ENCODE assay signal across 8 mouse cellular contexts in genomic region chr17:56217670-56218069, GRCm38 (mm10). TPM values are rescaled to one million over a fixed set of nuclear protein-coding genes. Genes with fewer than 3 reads are reported as not detected.
DNase-seq lines count a peak whose midpoint lies in the region; ATAC-seq and TF ChIP-seq lines count a peak whose summit lies in the region.

No protein-coding gene starts in this region.

- DNase-seq in kidney, postnatal 14 days: no peak
- peak in 1 of 2 experiments; percentile 37 for DNase-seq in cerebellum, adult 2 months
- no peak for DNase-seq in hindbrain, embryonic 10.5 days (ENCODE audit: low spot score)
- no peak for DNase-seq in midbrain, embryonic 10.5 days (ENCODE audit: low spot score)
- no peak for DNase-seq in ovary, adult 18-20 months (ENCODE audit: low spot score)
- DNase-seq in thymus, postnatal 36 days: no peak

- H3K4me3 ChIP-seq in kidney, embryonic 14.5 days (ENCODE audit: low read length): peak overlapping the region; percentile 72
- H3K4me3 ChIP-seq in cerebellum, adult 2 months (replicated peaks; ENCODE audit: insufficient read depth, low read depth, low read length): peak overlapping the region; percentile 61
- H3K4me3 ChIP-seq in hindbrain, embryonic 10.5 days: peak overlapping the region; percentile 95
- H3K4me3 ChIP-seq in midbrain, embryonic 10.5 days: peak overlapping the region; percentile 96

- peaks cover 10% of the 10 kb centered on the region for H3K4me1 ChIP-seq in kidney, embryonic 14.5 days (ENCODE audit: control insufficient read depth, insufficient read depth, low read length)
- H3K4me1 ChIP-seq in cerebellum, adult 2 months (ENCODE audit: control insufficient read depth, insufficient read depth, low read length): peaks cover 17% of the 10 kb centered on the region
- H3K4me1 ChIP-seq in hindbrain, embryonic 10.5 days (replicated peaks): peaks cover 36% of the 10 kb centered on the region
- peaks cover 34% of the 10 kb centered on the region for H3K4me1 ChIP-seq in midbrain, embryonic 10.5 days

- no peak for TF ChIP-seq CTCF in cerebellum, adult 2 months (IDR thresholded peaks at IDR 0.05; ENCODE audit: borderline replicate concordance, insufficient read depth, low read depth, low read length)

- WGBS in kidney, embryonic 14.5 days: 65% methylated on average over 13 of the region's 13 CpGs
- WGBS in cerebellum, adult 2 months: 31% methylated on average over 13 of the region's 13 CpGs
- WGBS in hindbrain, embryonic 10.5 days: 73% methylated on average over 13 of the region's 13 CpGs
- WGBS in midbrain, embryonic 10.5 days: 73% methylated on average over 13 of the region's 13 CpGs

- H3K9ac ChIP-seq in kidney, embryonic 14.5 days (ENCODE audit: low read depth, low read length): peak overlapping the region; percentile 92

- H3K36me3 ChIP-seq in kidney, embryonic 14.5 days (ENCODE audit: control insufficient read depth, insufficient read depth, low read length): no peaks in the 10 kb centered on the region; the same call in 1 of the 2 replicates
- peaks cover 24% of the 10 kb centered on the region for H3K36me3 ChIP-seq in hindbrain, embryonic 10.5 days
- peaks cover 18% of the 10 kb centered on the region for H3K36me3 ChIP-seq in midbrain, embryonic 10.5 days

- H3K9me3 ChIP-seq in kidney, embryonic 14.5 days (ENCODE audit: control insufficient read depth, low read length): no peaks in the 10 kb centered on the region
- H3K9me3 ChIP-seq in hindbrain, embryonic 10.5 days: no peaks in the 10 kb centered on the region
- no peaks in the 10 kb centered on the region for H3K9me3 ChIP-seq in midbrain, embryonic 10.5 days (replicated peaks)

- H3K4me2 ChIP-seq in kidney, embryonic 14.5 days (replicated peaks; ENCODE audit: low read depth, low read length): peak overlapping the region; percentile 75

- H3K27ac ChIP-seq in kidney, embryonic 14.5 days (ENCODE audit: low read depth, low read length): no peak overlapping the region
- no peak overlapping the region for H3K27ac ChIP-seq in cerebellum, adult 2 months (ENCODE audit: insufficient read depth, low read length)
- peak overlapping the region; percentile 95 for H3K27ac ChIP-seq in hindbrain, embryonic 10.5 days
- H3K27ac ChIP-seq in midbrain, embryonic 10.5 days (replicated peaks): peak overlapping the region; percentile 95

- no peak for TF ChIP-seq POLR2A in cerebellum, adult 2 months (IDR thresholded peaks at IDR 0.05; ENCODE audit: borderline replicate concordance, insufficient read depth, low read length)

- H3K27me3 ChIP-seq in kidney, embryonic 14.5 days (ENCODE audit: control insufficient read depth, insufficient read depth, low read length): no peaks in the 10 kb centered on the region
- no peaks in the 10 kb centered on the region for H3K27me3 ChIP-seq in cerebellum, adult 2 months (ENCODE audit: control insufficient read depth, insufficient read depth, low read length)
- no peaks in the 10 kb centered on the region for H3K27me3 ChIP-seq in hindbrain, embryonic 10.5 days (ENCODE audit: insufficient read depth, poor library complexity, severe bottlenecking)
- H3K27me3 ChIP-seq in midbrain, embryonic 10.5 days (ENCODE audit: low read depth, poor library complexity, severe bottlenecking): no peaks in the 10 kb centered on the region

- no peak for ATAC-seq in kidney, embryonic 14.5 days (ENCODE audit: low FRiP score, low TSS enrichment)
- no peak for ATAC-seq in megakaryocyte progenitor cell, adult 5-6 weeks (replicated peaks; ENCODE audit: poor library complexity)

RNA-seq across cellular contexts. Expression of gene Dpp9, which starts 1.0 kb away (rescaled TPM):
- 31.5 and 40.3 TPM in 2 replicates for polyA plus RNA-seq in kidney, embryonic 14.5 days (2014; fragmentation: Nextera tagmentation; extraction: Ambion mirVana)
- polyA plus RNA-seq in cerebellum, adult 2 months (2012; rRNA removed): 54.7 and 56.3 TPM in 2 replicates
- 43.0 and 52.3 TPM in 2 replicates for polyA plus RNA-seq in hindbrain, embryonic 10.5 days (2016; fragmentation: Nextera tagmentation; extraction: Ambion mirVana)
- 45.6 and 46.9 TPM in 2 replicates for polyA plus RNA-seq in midbrain, embryonic 10.5 days (2016; fragmentation: Nextera tagmentation; extraction: Ambion mirVana)
- 27.0 and 31.0 TPM in 2 replicates for total RNA-seq in megakaryocyte progenitor cell, adult 5-6 weeks (2015)
- total RNA-seq in megakaryocyte progenitor cell, adult 5-6 weeks (2017): 15.7 and 19.9 TPM in 2 replicates

RNA-seq across cellular contexts. Expression of gene Mydgf, which starts 34.0 kb away (rescaled TPM):
- polyA plus RNA-seq in kidney, embryonic 14.5 days (2014; fragmentation: Nextera tagmentation; extraction: Ambion mirVana): 80.5 and 89.2 TPM in 2 replicates
- polyA plus RNA-seq in cerebellum, adult 2 months (2012; rRNA removed): 44.5 and 45.0 TPM in 2 replicates
- polyA plus RNA-seq in hindbrain, embryonic 10.5 days (2016; fragmentation: Nextera tagmentation; extraction: Ambion mirVana): 70.5 and 80.6 TPM in 2 replicates
- polyA plus RNA-seq in midbrain, embryonic 10.5 days (2016; fragmentation: Nextera tagmentation; extraction: Ambion mirVana): 77.0 and 78.4 TPM in 2 replicates
- 55.1 and 56.1 TPM in 2 replicates for total RNA-seq in megakaryocyte progenitor cell, adult 5-6 weeks (2015)
- 50.4 and 57.1 TPM in 2 replicates for total RNA-seq in megakaryocyte progenitor cell, adult 5-6 weeks (2017)

RNA-seq across cellular contexts. Expression of gene Fem1a, which starts 38.9 kb away (rescaled TPM):
- 10.5 and 14.3 TPM in 2 replicates for polyA plus RNA-seq in kidney, embryonic 14.5 days (2014; fragmentation: Nextera tagmentation; extraction: Ambion mirVana)
- polyA plus RNA-seq in cerebellum, adult 2 months (2012; rRNA removed): 19.9 and 21.8 TPM in 2 replicates
- 13.3 and 15.5 TPM in 2 replicates for polyA plus RNA-seq in hindbrain, embryonic 10.5 days (2016; fragmentation: Nextera tagmentation; extraction: Ambion mirVana)
- polyA plus RNA-seq in midbrain, embryonic 10.5 days (2016; fragmentation: Nextera tagmentation; extraction: Ambion mirVana): 11.7 and 15.1 TPM in 2 replicates
- 15.3 and 15.9 TPM in 2 replicates for total RNA-seq in megakaryocyte progenitor cell, adult 5-6 weeks (2015)
- 20.7 and 23.4 TPM in 2 replicates for total RNA-seq in megakaryocyte progenitor cell, adult 5-6 weeks (2017)

RNA-seq across cellular contexts. Expression of gene Tnfaip8l1, which starts 55.4 kb away (rescaled TPM):
- polyA plus RNA-seq in kidney, embryonic 14.5 days (2014; fragmentation: Nextera tagmentation; extraction: Ambion mirVana): 11.4 and 11.8 TPM in 2 replicates
- polyA plus RNA-seq in cerebellum, adult 2 months (2012; rRNA removed): 1.7 and 1.9 TPM in 2 replicates
- 10.4 and 11.8 TPM in 2 replicates for polyA plus RNA-seq in hindbrain, embryonic 10.5 days (2016; fragmentation: Nextera tagmentation; extraction: Ambion mirVana)
- 7.2 and 8.4 TPM in 2 replicates for polyA plus RNA-seq in midbrain, embryonic 10.5 days (2016; fragmentation: Nextera tagmentation; extraction: Ambion mirVana)
- total RNA-seq in megakaryocyte progenitor cell, adult 5-6 weeks (2015): 1.5 and 2.2 TPM in 2 replicates
- total RNA-seq in megakaryocyte progenitor cell, adult 5-6 weeks (2017): 0.91 and 2.8 TPM in 2 replicates

RNA-seq across cellular contexts. Expression of gene Ticam1, which starts 58.9 kb away (rescaled TPM):
- 4.1 and 7.2 TPM in 2 replicates for polyA plus RNA-seq in kidney, embryonic 14.5 days (2014; fragmentation: Nextera tagmentation; extraction: Ambion mirVana)
- 4.5 and 4.7 TPM in 2 replicates for polyA plus RNA-seq in cerebellum, adult 2 months (2012; rRNA removed)
- 2.4 and 2.6 TPM in 2 replicates for polyA plus RNA-seq in hindbrain, embryonic 10.5 days (2016; fragmentation: Nextera tagmentation; extraction: Ambion mirVana)
- polyA plus RNA-seq in midbrain, embryonic 10.5 days (2016; fragmentation: Nextera tagmentation; extraction: Ambion mirVana): 2.4 and 3.1 TPM in 2 replicates
- 9.0 and 11.4 TPM in 2 replicates for total RNA-seq in megakaryocyte progenitor cell, adult 5-6 weeks (2015)
- total RNA-seq in megakaryocyte progenitor cell, adult 5-6 weeks (2017): 3.0 and 4.1 TPM in 2 replicates

Comparison
In these comparisons a context has a peak if more than half of its experiments do, and no peak if none do; other contexts are left out.
1. H3K27ac ChIP-seq: peak in hindbrain, embryonic 10.5 days (single experiment) and midbrain, embryonic 10.5 days (single experiment); none in kidney, embryonic 14.5 days (single experiment) and cerebellum, adult 2 months (single experiment).
2. Peak in every context shown above with its lines, with median percentiles within 50 percentile points of each other: H3K4me3 ChIP-seq.